Mouse (Mus musculus): ENCODE results near the gene Aoah.

DNA sequence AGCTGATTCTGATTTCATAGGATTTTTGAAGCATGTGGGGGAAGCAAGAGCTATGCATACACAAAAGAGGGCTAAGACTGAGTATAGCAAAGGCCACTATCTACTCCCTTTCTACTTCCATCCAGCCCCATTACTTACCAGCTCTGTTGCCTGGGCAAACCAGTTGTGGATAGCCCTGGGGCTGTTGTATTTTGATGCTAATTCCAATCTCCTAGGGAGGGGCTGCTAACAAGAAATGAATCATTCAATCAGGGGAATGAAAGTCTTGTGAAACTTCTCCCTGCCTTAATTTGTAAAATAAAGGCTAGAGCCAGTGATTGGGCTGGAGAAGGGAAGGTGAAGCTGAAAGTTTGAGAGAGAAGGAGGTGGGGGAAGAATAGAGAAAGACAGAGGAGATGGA lies 142.1 kb downstream of the Aoah start:
- TF ChIP-seq CTCF (IDR thresholded peaks at IDR 0.05; ENCODE audit: extremely low read depth, insufficient read length, insufficient replicate concordance, low read depth, low read length) (no peak), POLR2A (IDR thresholded peaks at IDR 0.05; ENCODE audit: low read depth, low read length) (no peak)
